ENCODE assay signal across 20 mouse cellular contexts in the genomic region with DNA sequence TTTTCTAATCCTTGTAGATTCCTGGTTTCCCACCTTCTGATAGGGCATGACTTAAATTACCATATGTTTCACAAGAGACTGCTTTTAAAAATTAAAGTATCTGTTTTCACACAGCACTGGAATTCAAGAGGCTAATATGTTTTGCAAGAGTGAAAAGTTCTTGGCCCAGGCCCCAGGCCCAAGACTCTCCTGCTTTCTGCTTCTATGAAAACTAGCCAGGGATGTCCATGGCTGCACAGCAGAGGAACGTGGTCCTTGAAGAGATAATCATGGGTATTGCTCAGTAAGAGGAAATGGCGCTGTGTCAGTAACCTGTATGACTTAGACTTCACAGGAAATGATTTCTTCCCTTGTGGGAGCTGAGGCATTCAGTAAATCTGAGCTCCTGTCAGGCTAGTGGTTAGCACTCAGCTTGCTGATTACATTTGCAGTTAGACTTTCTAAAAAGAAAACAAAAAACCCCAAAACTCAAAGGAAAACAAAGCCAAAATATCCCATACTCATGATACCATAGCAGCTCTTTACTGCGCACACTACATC.
A peak's percentile ranks its signal among the peaks of the same experiment; 100 is the strongest.
DNase-seq lines count a peak whose midpoint lies in the region; ATAC-seq and TF ChIP-seq lines count a peak whose summit lies in the region.
"Had no signal": no experiment of that assay in that cellular context is flagged by ENCODE, and none has a peak within 500 bp of the region (broad histone marks: within the 10 kb centered on the region; RNA-seq: fewer than 3 reads in every experiment).

No protein-coding gene starts in this region.

- TF ChIP-seq CTCF in kidney, postnatal 0 days (IDR thresholded peaks at IDR 0.05; ENCODE audit: low read depth) = no peak
- no peak for TF ChIP-seq CTCF in kidney, adult 2 months (conservative IDR thresholded peaks at IDR 0.05; ENCODE audit: insufficient read depth, insufficient read length, low read depth, low read length)

- H3K9me3 ChIP-seq in kidney, postnatal 0 days (replicated peaks; ENCODE audit: low read length) = no peaks in the 10 kb centered on the region
- H3K9me3 ChIP-seq in hindbrain, embryonic 10.5 days = no peaks in the 10 kb centered on the region
- H3K9me3 ChIP-seq: heart, embryonic 10.5 days; midbrain, embryonic 10.5 days; neural tube, embryonic 15.5 days had no signal

- TF ChIP-seq POLR2A in kidney, adult 2 months (IDR thresholded peaks at IDR 0.05; ENCODE audit: low read depth, low read length) = no peak

- no peak for ATAC-seq in kidney, postnatal 0 days (replicated peaks; ENCODE audit: low FRiP score, low read depth)
- ATAC-seq: forebrain, postnatal 0 days; hindbrain, postnatal 0 days; intestine, embryonic 16.5 days; liver, postnatal 0 days had no signal

- no peak overlapping the region for H3K4me2 ChIP-seq in kidney, postnatal 0 days (ENCODE audit: low read length)
- H3K4me2 ChIP-seq: liver, embryonic 11.5 days; neural tube, embryonic 15.5 days had no signal

- no peaks in the 10 kb centered on the region for H3K27me3 ChIP-seq in kidney, postnatal 0 days (ENCODE audit: insufficient read depth, low read length)
- H3K27me3 ChIP-seq in kidney, adult 2 months (replicated peaks; ENCODE audit: control insufficient read depth, insufficient read depth, low read length) = no peaks in the 10 kb centered on the region
- no peaks in the 10 kb centered on the region for H3K27me3 ChIP-seq in hindbrain, embryonic 10.5 days (ENCODE audit: insufficient read depth, poor library complexity, severe bottlenecking)
- H3K27me3 ChIP-seq: neural tube, embryonic 15.5 days had no signal

- H3K4me3 ChIP-seq in kidney, postnatal 0 days (replicated peaks; ENCODE audit: low read depth, low read length) = no peak overlapping the region
- H3K4me3 ChIP-seq in kidney, adult 2 months (ENCODE audit: insufficient read depth, low read depth, low read length) = no peak overlapping the region
- no peak overlapping the region for H3K4me3 ChIP-seq in hindbrain, embryonic 10.5 days
- H3K4me3 ChIP-seq: heart, embryonic 10.5 days; left cerebral cortex, adult 2 months; midbrain, embryonic 10.5 days; neural tube, embryonic 15.5 days had no signal

- H3K4me1 ChIP-seq in kidney, postnatal 0 days (replicated peaks; ENCODE audit: insufficient read depth, low read length) = no peaks in the 10 kb centered on the region
- H3K4me1 ChIP-seq in kidney, adult 2 months (ENCODE audit: control insufficient read depth, insufficient read depth, low read length) = no peaks in the 10 kb centered on the region
- no peaks in the 10 kb centered on the region for H3K4me1 ChIP-seq in hindbrain, embryonic 10.5 days (replicated peaks)
- H3K4me1 ChIP-seq: heart, embryonic 10.5 days; midbrain, embryonic 10.5 days; neural tube, embryonic 15.5 days had no signal

- no peak overlapping the region for H3K27ac ChIP-seq in kidney, postnatal 0 days
- no peak overlapping the region for H3K27ac ChIP-seq in kidney, adult 2 months (ENCODE audit: insufficient read depth, low read depth, low read length)
- no peak overlapping the region for H3K27ac ChIP-seq in hindbrain, embryonic 10.5 days
- H3K27ac ChIP-seq: heart, embryonic 10.5 days; hindbrain, postnatal 0 days; left cerebral cortex, adult 2 months; midbrain, embryonic 10.5 days; neural tube, embryonic 15.5 days had no signal

- H3K9ac ChIP-seq in kidney, postnatal 0 days (ENCODE audit: low read depth, low read length) = no peak overlapping the region
- H3K9ac ChIP-seq: forebrain, postnatal 0 days; liver, postnatal 0 days; neural tube, embryonic 15.5 days had no signal

- 54% methylated on average over 3 of the region's 3 CpGs for WGBS in kidney, postnatal 0 days
- 56% methylated on average over 3 of the region's 3 CpGs for WGBS in kidney, adult 2 months
- WGBS in hindbrain, embryonic 10.5 days = 85% methylated on average over 3 of the region's 3 CpGs

- DNase-seq in kidney, postnatal 0 days (ENCODE audit: low spot score) = peak; percentile 12
- DNase-seq in kidney, adult 2 months = no peak
- DNase-seq in 416B (ENCODE audit: low read depth) (peak; percentile 44), adipocyte (ENCODE audit: low spot score) (peak; percentile 48)
- peak; percentile 23 for DNase-seq in lung, postnatal 10 days
- no peak for DNase-seq in hindbrain, embryonic 10.5 days (ENCODE audit: low spot score)
- DNase-seq in urinary bladder, adult 18-20 months (ENCODE audit: low spot score in 2 of 2) = no peak
- DNase-seq: adrenal gland, postnatal 25 days; cerebellum, adult 8-10 months; cerebellum, postnatal 36 days; forebrain, postnatal 0 days; left cerebral cortex, postnatal 4 days; liver, postnatal 0 days had no signal

- no peaks in the 10 kb centered on the region for H3K36me3 ChIP-seq in kidney, postnatal 0 days (ENCODE audit: insufficient read depth, low read length)
- no peaks in the 10 kb centered on the region for H3K36me3 ChIP-seq in kidney, adult 2 months (ENCODE audit: control insufficient read depth, insufficient read depth, low read length)
- no peaks in the 10 kb centered on the region for H3K36me3 ChIP-seq in hindbrain, embryonic 10.5 days
- H3K36me3 ChIP-seq: heart, embryonic 10.5 days; midbrain, embryonic 10.5 days; neural tube, embryonic 15.5 days had no signal

Comparison
In these comparisons a context has a peak if more than half of its experiments do, and no peak if none do; other contexts are left out.
1. DNase-seq: peak in kidney, postnatal 0 days (single experiment), 416B (single experiment), adipocyte (single experiment) and lung, postnatal 10 days (single experiment); none in kidney, adult 2 months (single experiment), hindbrain, embryonic 10.5 days (single experiment) and urinary bladder, adult 18-20 months (0 of 2).